Mouse (Mus musculus) cerebellum, adult 11 months (tissue): ENCODE measurements around the gene Efna5.

ENCODE experiments used
- DNase-seq: peaks from one replicate; pipeline ENCODE4 v3.0.0; 2022

The Efna5 gene

DNA sequence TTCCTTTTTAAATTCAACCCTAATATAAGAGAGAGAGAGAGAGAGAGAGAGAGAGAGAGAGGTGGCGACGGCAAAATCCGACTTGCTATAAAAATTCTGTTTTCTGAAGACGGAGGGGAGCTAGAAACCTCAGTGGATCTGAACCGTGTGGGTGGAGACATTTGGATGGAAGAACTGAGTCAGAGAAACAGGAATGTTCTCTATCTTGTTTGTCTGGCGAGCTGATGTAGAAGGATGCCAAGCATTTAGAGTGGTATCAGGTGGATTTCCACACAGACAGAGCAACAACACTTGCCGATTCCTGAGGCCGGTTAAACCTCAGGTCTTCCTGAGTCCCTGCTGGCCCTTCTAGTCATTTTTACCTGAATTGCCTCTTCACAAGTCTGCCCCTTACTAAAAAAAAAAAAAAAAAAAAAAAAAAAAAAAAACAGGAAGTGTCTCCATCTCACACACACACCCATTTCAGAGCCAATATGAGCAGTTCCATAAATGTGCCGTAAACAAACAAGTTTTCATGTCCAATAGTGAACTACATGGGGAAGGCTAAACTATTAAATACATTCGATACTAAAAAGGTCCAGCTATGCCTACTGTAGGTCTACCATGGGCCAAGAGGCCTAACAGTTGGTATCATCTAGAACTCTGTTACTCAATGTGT is 231.7 kb downstream of the Efna5 start:
- DNase-seq: no peak

DNA sequence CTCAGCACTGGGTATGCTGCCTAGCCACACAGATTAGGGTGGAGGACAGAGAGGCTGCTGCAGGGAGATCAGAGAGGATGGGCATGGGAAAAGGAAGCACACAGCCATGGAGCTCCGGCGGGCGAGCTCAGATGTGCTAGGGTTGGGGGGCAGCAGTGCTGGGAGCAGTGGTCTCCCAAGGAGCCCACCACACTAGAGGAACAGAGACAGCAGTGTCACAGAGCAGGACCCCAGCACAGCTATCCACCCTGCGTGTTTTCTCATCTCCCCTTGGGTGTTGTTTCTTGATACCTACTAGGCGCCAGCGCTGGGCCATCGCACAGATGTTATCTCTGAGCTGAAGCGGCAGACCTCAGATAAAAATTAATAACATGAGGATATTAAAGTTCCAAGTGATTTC is 234.3 kb downstream of the Efna5 start:
- DNase-seq: no peak

DNA sequence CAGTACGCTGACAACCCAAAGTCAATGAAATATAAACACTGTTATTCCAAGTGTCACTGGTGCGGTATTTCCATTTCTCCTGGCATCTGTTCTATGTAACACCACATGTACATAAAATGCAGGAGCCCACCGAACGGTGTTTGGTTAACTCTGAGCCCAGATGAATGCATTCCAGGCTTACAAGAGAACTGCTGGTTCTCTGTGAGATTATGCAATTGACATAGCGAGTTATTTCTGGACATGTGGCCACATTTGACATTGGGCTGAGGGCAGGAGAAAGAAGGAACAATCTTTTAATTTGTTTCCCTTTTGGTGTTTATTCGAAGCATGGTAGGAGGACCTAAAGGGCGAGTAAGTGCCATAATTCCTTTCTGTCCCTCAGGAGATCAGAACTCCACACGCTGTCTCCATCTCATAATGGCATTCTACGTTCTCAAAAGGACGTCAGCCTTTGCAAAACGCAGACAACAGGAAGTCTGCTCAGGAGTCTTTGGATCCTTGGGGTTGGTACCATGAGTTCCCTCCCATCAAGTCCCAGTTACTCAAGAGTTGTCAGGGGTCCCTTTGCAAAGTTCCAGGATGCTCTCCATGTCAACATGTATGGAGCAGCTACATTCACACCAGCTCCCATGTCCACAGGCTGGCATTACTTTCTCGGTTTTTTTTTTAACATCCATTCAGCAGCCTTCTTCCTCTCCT is 238.5 kb downstream of the Efna5 start:
- no peak for DNase-seq

DNA sequence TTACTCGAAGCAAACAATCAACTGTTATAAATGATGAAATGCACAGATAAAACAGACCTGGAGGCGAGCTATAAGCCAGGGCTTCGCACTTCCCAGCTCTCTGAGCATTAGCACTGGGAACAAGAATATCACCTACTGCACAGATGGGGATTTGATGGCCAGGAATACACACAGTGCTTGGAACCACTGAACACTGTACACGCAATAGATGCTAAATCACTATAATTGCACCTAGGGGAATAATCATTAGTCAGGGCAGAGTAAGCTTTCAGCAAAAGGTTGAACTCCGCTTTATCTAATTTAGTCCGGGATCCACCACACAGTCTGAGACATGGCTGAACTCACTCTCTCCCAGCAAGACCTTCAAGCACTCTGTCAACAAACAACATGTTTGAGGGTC is 240.5 kb downstream of the Efna5 start:
- no peak for DNase-seq

DNA sequence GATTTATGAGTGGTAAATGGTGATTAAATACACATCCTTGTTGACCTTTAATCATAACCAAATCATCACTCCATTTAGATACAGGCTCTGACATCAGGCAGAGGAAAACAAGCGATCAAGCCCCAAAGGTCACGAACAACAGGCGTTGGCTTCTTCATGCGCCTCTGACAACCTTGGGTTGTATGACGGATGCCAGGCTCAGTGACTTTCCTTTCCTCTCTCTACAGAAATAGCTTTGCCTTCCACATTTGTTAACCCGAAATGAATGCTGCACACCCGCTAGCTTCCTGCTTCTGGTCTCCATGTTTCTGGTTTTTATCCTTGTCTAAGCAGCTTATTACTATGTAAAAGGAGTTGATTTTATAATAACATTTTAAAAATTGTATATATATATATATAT is 244.2 kb downstream of the Efna5 start:
- DNase-seq: no peak

DNA sequence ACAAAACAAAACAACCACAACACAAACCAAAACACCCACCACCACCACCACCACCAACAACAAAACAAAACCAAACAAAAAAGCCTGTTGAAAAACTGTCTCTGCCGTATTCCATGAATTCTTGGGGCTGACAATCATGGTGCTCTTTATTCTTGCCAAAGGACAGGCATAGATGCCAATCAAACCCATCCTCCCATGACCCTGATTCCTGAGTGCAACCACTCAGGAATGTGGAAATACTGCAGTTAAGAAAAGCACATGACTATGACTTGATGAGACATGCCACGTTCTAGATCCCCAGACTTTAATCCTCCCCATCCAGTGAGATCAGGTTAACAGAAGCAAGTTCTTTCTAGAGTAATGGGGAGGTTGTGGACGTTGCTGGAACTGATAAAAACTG is 246.2 kb downstream of the Efna5 start:
- DNase-seq: no peak

DNA sequence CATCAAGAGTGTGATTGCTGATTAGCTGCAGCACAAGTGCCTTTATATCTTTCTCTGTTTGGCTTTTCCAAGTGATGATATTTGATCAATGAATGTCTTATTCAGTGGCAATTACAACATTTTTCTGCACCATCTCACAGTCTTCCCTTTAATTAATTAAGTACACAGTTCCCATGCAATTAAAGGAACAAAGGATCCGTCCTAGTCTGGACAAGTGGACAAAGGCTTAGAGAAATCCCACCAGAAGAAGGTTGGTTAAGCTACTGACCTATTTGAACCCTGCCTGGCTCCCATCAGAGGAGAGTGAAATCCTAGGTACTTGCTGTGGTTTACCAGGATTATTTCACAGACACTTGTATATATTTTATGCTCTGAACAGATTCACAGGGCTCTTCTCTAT is 252.6 kb downstream of the Efna5 start:
- no peak for DNase-seq

DNA sequence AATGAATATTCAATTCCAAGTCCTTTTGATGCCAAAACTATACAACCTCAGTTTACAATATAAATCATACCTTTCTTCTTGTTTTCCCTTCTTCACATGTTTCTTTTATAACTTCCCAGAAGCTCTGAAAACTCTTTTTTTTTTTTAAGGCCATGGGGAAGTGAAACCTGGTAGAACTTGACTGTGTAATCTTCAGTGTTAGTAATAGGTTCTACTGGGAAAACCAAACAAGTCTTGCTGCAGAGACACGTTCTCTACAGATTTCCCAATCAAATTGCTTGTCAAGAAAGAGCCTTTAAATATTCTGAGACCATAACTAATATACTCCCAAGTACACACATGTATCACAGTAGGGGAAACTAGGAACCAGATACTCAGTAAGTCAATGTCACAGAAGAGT is 253.6 kb downstream of the Efna5 start:
- DNase-seq: no peak

DNA sequence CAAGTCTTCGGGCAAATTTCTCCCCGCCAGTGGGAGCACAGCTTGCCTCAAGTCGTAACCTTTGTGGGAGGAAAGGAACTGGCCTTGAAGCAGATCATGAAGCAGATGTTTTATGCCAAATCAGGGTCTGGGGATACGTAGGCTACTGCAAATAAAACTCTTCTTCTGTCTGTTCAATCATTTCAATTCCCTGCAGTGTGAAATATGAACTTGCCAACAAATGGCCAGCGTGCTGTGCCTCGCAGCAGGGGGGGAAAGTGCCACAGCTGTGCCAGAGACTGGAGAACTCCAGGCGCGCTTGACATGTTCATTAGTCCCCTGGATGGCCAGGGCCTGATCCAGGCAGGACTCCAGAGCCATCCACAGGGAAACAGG is 255.5 kb downstream of the Efna5 start:
- no peak for DNase-seq

DNA sequence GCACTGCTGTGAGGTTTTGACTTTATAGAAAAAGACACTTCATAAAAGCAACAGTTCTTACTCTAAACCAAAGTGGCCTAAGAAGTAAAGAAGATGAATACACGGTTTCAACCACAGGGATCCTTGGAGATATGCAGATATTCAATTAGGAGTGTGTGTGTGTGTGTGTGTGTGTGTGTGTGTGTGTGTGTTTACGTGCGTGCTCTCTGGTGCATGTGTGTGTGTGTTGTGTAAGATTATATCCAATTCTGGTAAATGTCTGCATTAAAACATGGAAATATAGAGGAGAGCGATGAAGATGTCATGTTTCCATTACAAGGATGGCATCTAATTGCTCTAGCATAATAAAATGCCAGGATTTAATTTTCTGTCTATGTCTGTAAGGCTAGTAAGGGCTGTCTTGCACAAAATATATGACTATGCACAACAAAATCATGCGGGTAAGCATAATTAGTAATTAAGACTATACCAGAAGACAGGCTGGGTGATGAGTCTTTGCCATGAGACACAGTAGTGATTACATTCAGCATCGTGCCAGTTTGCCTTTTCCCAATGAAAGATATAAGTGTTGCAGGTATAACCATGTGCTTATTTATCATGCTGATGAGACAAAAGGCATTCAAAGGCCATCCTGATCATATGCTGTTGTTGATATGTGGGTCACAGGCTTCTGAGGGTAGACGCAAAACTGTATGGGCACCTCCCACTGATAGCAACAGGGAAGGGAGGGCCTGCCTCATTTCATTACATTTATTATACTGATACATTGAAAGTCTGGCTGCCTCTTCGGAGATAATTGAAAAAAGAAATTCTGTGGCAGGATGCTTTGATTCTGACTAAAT is 256.1 kb downstream of the Efna5 start:
- DNase-seq: no peak

DNA sequence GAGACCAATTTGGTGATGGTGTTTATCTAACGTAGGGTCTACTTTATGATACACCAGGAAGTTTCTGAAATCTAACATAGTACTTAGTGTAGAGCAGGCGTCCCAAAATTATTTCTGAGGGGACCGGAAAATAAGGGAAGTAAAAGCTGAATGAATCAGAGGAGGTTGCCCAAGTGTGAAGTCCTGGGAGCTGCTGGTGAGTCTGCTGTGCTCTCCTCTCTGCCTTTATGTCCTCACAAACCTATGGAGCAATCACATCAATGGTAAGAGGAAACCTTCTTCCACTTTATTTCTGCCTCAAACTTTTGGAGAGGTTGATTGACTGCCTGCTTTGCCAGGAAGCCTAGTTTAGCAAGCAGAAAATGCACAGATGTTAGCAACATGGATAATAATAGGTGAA is 257.9 kb downstream of the Efna5 start:
- DNase-seq: no peak

DNA sequence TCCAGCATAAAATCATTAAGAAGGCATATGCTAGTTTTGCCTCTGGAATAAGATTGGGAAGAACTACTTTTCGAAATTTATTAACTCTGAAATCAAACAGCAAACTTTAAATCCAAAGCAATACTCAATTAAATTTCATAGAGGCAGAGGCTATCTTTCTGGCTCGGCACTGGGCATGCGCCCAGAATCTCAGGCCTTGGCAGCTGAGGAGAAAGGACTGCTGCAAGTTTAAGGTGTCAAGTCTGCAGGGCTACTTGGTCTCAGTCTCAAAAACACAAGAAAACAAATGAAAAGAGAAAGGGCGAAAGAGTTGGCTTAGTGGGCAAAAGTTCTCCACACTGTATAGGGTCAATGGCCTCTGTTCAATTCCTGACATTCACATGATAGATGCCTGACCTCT is 258.6 kb downstream of the Efna5 start:
- no peak for DNase-seq

DNA sequence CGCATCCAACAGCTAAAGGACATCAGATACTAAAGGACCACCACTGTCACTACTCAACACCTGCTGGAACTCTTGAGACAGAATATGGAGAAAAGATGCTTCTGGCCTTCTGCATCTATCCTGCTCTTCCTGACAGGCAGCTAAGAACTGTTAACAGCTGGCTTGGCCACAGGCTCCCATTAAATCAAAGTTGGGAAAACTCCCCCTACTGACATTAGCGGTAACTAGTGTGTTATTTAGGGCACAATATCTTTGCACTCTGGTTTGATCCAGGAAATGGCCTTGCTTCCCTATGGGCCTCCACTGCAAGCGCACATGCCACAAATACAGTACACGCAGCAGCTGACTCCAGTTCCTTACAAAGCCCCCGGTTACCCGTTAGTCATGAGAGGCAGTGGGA is 266.0 kb downstream of the Efna5 start:
- DNase-seq: no peak

DNA sequence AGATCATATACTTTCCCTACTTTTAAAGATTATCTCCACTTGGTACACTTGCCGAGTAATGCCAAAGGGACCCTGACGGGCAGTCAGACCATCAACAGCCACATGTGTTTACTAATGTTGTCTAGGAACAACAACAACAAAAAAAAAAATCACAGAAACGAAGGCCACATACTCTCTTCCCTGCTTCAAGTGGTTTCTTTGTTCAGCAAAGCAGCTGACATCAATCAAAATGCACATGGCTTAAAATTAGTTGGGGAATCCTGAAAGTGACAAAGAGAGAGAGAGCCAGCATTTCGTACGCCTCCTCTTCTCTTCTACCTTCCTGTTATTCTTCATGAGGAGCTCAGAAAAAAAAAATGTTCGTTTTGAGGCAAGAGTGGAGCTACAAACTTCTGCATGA is 266.4 kb downstream of the Efna5 start:
- DNase-seq: no peak

DNA sequence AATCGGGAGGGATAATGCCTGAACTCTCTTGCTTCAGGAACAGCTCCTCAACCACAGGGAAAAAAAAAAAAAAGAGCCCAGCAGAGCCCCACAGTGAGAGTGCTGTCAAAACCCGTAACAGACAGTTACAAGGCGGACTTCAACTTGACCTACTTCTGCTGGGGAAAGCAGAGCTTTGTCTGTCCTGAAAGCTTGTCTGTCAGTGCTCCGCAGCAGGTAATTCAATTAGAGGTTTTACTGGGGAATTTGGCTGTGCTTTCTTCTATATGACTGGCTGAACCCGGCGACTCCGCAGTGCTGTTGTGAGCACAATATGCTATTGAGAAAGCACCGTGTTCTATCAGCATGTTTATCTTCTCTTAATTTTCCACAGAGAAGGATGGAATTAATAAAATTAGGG is 266.9 kb downstream of the Efna5 start:
- no peak for DNase-seq

DNA sequence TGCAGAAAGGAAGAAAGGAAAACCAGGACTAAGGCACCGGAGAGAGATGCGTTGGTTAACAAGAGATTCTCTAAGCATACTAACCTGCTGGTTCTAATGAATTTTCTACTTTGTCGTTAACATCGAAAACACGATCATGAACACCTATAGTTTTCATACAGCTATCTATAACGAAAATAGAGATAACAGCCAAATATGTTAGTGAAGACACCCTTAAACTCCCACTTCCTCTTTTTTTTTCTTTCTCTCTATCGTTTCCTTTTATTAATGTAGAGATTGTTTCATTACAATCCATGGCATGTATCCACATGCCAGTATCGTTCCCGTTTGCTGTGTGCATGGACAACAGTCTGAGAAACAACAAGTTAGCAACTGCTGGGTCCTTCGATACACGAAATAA is 267.9 kb downstream of the Efna5 start:
- no peak for DNase-seq

DNA sequence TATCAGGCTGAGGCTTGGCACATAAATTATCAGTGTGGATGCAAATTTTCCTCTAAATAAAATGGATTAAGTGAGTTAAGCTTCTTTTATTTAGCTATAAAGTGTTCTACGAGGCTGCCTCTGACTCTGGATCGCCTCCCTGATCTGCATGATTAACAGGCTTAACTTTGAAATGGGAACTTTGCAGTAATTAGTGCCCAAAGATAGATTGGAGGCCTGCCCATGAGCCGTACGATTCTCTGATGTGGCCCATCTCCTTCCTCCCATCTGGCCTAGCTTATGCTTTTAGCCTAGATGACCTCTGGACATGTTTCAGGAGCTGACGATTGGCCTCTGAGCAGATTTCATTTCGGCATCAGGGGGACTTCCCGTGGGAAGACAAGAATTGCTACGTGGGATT is 273.0 kb downstream of the Efna5 start:
- DNase-seq: no peak

DNA sequence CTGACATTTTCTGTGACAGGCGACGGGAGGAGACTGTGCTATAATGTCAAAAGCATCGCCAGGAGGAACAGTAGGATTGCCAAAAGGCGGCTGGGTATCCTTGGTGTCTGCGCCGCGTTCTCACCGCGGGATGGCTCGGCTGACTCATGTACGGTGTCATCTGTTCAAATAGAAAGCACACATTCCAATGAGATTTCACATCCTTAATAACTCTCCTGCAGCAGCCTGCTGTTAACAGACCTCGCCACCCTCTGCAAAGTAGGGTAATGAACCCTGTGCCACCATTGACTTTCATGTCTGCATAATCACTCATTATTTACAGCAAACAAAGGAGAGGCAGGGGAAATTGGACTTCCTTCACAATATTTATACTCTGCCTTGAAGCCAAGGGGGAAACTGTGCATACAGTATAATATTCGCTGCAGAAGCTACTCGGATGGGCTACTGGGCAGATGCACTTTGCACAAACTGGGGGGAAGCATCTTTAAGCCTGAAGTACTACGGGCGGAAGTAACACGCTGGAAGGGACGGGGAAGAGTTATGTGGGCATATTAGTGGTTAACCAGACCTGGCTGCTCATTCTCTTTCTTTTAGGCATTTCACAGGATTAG is 273.7 kb downstream of the Efna5 start:
- DNase-seq: no peak

DNA sequence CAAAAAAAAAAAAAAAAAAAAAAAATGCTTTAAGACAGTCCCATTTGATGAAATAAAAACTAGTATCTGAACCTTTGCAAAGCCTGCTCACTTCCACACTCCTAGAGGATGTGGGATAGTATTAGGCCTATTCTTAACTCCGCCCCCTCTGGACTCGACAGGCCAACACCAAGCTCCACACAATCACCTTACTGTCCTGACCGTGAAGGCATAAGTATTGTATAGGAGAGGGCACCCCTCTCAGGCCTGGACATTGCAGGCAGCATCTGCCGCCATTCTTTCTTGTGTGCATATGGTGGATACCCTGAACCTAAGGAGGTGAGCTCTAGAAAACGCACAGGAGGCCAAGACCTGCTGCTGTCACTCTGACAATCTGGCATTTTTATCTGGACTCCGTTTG is 274.4 kb downstream of the Efna5 start:
- no peak for DNase-seq

DNA sequence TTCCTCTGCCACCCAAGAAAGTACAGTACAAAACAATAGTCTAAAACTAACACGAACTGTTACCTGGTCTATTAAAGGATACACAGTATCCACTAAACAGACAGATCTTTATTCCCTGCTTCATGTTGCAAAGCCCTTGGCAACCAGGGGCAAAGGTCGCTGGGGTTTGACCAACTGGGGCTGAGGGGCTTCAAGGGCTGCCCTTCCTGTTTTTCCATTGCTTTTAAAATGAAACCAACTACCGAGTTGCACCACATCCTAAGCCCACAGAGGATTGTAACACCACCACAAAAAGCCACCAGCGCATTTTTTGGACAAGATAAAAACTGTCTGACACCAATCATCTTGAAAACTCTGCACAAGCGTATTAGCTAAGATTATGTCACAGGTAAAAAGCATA is 276.8 kb downstream of the Efna5 start:
- no peak for DNase-seq

DNA sequence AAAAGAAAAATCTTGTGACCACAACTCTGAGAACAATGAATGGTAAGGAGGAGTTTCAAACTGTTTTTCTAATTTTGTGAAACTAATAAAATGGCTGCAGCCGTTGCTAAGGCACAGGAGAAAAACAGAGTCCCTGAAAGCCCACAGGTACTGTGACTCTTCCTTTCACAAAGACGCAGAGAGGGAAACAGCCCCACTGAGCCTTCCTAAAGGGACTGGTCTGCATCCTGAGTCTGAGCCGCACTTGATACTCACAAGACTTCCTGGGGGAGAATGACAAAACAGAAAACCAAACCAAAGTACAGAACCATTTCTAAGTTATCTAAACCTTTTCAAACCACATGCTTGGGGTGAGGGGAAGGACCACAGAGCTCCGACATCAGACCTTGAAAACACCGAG is 277.5 kb downstream of the Efna5 start:
- DNase-seq: no peak

DNA sequence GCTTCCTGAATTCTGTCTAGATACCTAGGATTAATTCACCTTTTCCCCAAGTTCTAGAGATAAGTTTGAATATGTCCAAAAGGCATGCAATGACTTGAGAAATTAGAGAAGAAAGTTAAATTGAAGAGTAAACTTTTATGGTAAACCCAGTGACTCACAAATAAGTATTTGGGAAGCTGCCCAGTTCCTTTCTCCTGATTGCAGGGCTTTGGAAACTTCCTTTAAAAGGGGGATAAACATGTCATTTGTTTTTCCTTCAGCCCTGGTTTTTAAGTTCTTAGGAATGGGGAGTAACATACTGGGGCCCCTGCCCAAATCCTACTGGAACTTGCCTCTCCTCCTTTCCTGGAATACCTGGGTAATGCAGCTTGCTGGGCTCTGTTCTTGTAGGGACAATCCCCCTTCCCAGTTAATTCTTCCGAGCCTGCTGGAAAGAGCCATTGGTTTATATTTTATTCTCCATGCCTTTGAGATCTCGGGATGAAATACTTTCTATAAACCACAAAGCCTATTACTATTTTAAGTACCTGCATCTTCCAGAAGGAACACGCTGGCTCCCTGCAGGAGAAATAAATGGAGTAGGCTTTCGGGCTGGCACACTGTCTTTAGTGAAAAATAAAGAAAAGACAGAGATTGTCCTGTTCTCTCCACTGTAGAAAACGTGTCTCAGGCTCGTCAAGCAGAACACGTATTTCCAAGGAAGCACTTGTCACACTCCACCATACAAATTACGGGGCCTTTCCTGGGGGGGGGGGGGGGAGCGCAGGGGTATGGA is 282.2 kb downstream of the Efna5 start:
- DNase-seq: no peak
